Comparison of ENCODE assay signal across 23 mouse cellular contexts in the genomic region with DNA sequence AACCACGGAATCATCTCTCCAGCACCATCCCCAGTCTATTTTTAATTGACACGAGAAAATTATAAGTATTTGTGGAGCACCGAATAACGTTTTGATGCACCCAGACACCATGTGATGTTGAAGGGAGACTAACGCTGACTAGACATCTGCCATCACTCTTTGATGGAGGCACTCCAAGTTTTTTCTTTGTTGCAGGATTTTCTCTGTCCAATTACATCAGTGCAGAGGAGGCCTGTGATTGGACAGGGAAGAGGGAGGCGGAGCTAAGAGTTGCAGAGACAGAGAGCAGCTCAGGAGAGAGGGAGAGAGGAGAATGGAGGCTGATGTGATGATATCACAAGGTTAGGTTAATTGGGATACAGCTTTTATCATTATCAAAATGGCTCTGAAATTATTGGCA.
DNase-seq lines count a peak whose midpoint lies in the region; ATAC-seq lines count a peak whose summit lies in the region.
"Had no signal": no experiment of that assay in that cellular context is flagged by ENCODE, and none has a peak within 500 bp of the region (broad histone marks: within the 10 kb centered on the region; RNA-seq: fewer than 3 reads in every experiment).

No protein-coding gene starts in this region.

- H3K27ac ChIP-seq in midbrain, embryonic 14.5 days (replicated peaks; ENCODE audit: low read depth, low read length), result no peak overlapping the region
- H3K27ac ChIP-seq in midbrain, embryonic 15.5 days, result no peak overlapping the region
- H3K27ac ChIP-seq: embryonic facial prominence, embryonic 12.5 days; gastrocnemius, adult 2 months; hindbrain, embryonic 15.5 days; kidney, embryonic 15.5 days; limb, embryonic 12.5 days; liver, embryonic 14.5 days had no signal

- no peak overlapping the region for H3K4me3 ChIP-seq in midbrain, embryonic 14.5 days (replicated peaks; ENCODE audit: low read depth, low read length)
- H3K4me3 ChIP-seq in midbrain, embryonic 15.5 days, result no peak overlapping the region
- H3K4me3 ChIP-seq: embryonic facial prominence, embryonic 12.5 days; gastrocnemius, adult 2 months; heart, embryonic 12.5 days; hindbrain, embryonic 15.5 days; kidney, embryonic 15.5 days; limb, embryonic 12.5 days; myocyte; stomach, embryonic 15.5 days had no signal

- H3K27me3 ChIP-seq in midbrain, embryonic 14.5 days (ENCODE audit: control insufficient read depth, insufficient read depth, low read length), result no peaks in the 10 kb centered on the region
- no peaks in the 10 kb centered on the region for H3K27me3 ChIP-seq in midbrain, embryonic 15.5 days (replicated peaks)
- H3K27me3 ChIP-seq: embryonic facial prominence, embryonic 12.5 days; heart, embryonic 12.5 days; hindbrain, embryonic 15.5 days; kidney, embryonic 15.5 days; limb, embryonic 12.5 days; stomach, embryonic 15.5 days had no signal

- no peak overlapping the region for H3K9ac ChIP-seq in midbrain, embryonic 14.5 days (replicated peaks; ENCODE audit: low read length)
- H3K9ac ChIP-seq in midbrain, embryonic 15.5 days, result no peak overlapping the region
- H3K9ac ChIP-seq: embryonic facial prominence, embryonic 12.5 days; heart, embryonic 12.5 days; hindbrain, embryonic 15.5 days; kidney, embryonic 15.5 days; limb, embryonic 12.5 days; liver, embryonic 14.5 days; stomach, embryonic 15.5 days had no signal

- no peaks in the 10 kb centered on the region for H3K9me3 ChIP-seq in midbrain, embryonic 14.5 days (ENCODE audit: control insufficient read depth, low read length)
- no peaks in the 10 kb centered on the region for H3K9me3 ChIP-seq in midbrain, embryonic 15.5 days
- H3K9me3 ChIP-seq: embryonic facial prominence, embryonic 12.5 days; hindbrain, embryonic 15.5 days; kidney, embryonic 15.5 days; limb, embryonic 12.5 days; stomach, embryonic 15.5 days had no signal

- H3K36me3 ChIP-seq in midbrain, embryonic 14.5 days (ENCODE audit: control insufficient read depth, insufficient read depth, low read length), result no peaks in the 10 kb centered on the region
- H3K36me3 ChIP-seq in midbrain, embryonic 15.5 days (replicated peaks), result no peaks in the 10 kb centered on the region
- H3K36me3 ChIP-seq: embryonic facial prominence, embryonic 12.5 days; heart, embryonic 12.5 days; hindbrain, embryonic 15.5 days; kidney, embryonic 15.5 days; limb, embryonic 12.5 days; stomach, embryonic 15.5 days had no signal

- DNase-seq in layer of hippocampus, adult 11-12 months (ENCODE audit: low spot score), result peak; percentile 66
- no peak for DNase-seq in layer of hippocampus, postnatal 25 days (ENCODE audit: extremely low spot score in 1 of 2, low spot score in 1 of 2)
- peak; percentile 31 for DNase-seq in midbrain, embryonic 14.5 days
- peak; percentile 14 for DNase-seq in brain, embryonic 18.5 days (ENCODE audit: low read depth, low spot score)
- peak; percentile 49 to 55 for DNase-seq in layer of hippocampus, postnatal 10 days (ENCODE audit: low spot score in 2 of 2)
- no peak for DNase-seq in liver
- DNase-seq in thymus, postnatal 25 days, result no peak
- DNase-seq: B cell, adult 2 months; cerebellum, adult 2 months; gastrocnemius, adult 2 months; heart, postnatal 36 days; lung, postnatal 14 days; thymus, postnatal 14 days had no signal

- no peaks in the 10 kb centered on the region for H3K4me1 ChIP-seq in midbrain, embryonic 14.5 days (ENCODE audit: control insufficient read depth, insufficient read depth, low read length)
- H3K4me1 ChIP-seq in midbrain, embryonic 15.5 days, result no peaks in the 10 kb centered on the region
- H3K4me1 ChIP-seq: embryonic facial prominence, embryonic 12.5 days; hindbrain, embryonic 15.5 days; limb, embryonic 12.5 days; stomach, embryonic 15.5 days had no signal

- no peak for ATAC-seq in midbrain, embryonic 14.5 days (ENCODE audit: low FRiP score, low TSS enrichment)
- ATAC-seq in midbrain, embryonic 15.5 days (replicated peaks), result no peak
- ATAC-seq: intestine, embryonic 16.5 days had no signal

- WGBS in midbrain, embryonic 14.5 days, result 71% methylated on average over 6 of the region's 6 CpGs
- 57% methylated on average over 6 of the region's 6 CpGs for WGBS in midbrain, embryonic 15.5 days

- H3K4me2 ChIP-seq in midbrain, embryonic 14.5 days (ENCODE audit: low read length), result no peak overlapping the region
- H3K4me2 ChIP-seq in midbrain, embryonic 15.5 days, result no peak overlapping the region
- H3K4me2 ChIP-seq: embryonic facial prominence, embryonic 12.5 days; heart, embryonic 12.5 days; hindbrain, embryonic 15.5 days; kidney, embryonic 15.5 days; limb, embryonic 12.5 days; stomach, embryonic 15.5 days had no signal

Comparison
In these comparisons a context has a peak if more than half of its experiments do, and no peak if none do; other contexts are left out.
1. DNase-seq: peak in layer of hippocampus, adult 11-12 months (single experiment), midbrain, embryonic 14.5 days (single experiment), brain, embryonic 18.5 days (single experiment) and layer of hippocampus, postnatal 10 days (2 of 2); none in layer of hippocampus, postnatal 25 days (0 of 2), liver (single experiment) and thymus, postnatal 25 days (single experiment).